Mouse (Mus musculus): ENCODE data around the gene Il1r2.

GRCm38 (mm10) chr1:40033315-40033714 is 40.6 kb upstream of the Il1r2 start:
- TF ChIP-seq CTCF (IDR thresholded peaks at IDR 0.05; ENCODE audit: low read depth) = no peak
- no peak for TF ChIP-seq EP300 (IDR thresholded peaks at IDR 0.05; ENCODE audit: low read depth)

All from liver, postnatal 0 days (tissue).